Mouse (Mus musculus) myocyte (in vitro differentiated cells): ENCODE data around the gene Rere. TPM values are rescaled to one million over a fixed set of nuclear protein-coding genes. Genes with fewer than 3 reads are reported as not detected.

Source experiments
- H3K27me3 ChIP-seq: one replicate; pipeline ENCODE4 v1.6.1; 2011; ENCODE audit not compliant: control insufficient read depth, insufficient read depth, insufficient read length
- H3K36me3 ChIP-seq: one replicate; pipeline ENCODE4 v1.6.1; 2011; ENCODE audit not compliant: control insufficient read depth, insufficient read depth
- H3K4me2 ChIP-seq: one replicate; pipeline ENCODE4 v1.6.1; 2011; ENCODE audit warnings: low read depth, control low read depth
- H3K4me3 ChIP-seq: one replicate; pipeline ENCODE4 v1.5.1; 2011; ENCODE audit warnings: mild to moderate bottlenecking, control low read depth, moderate library complexity
- H3K79me2 ChIP-seq: one replicate; pipeline ENCODE4 v1.6.1; 2011; ENCODE audit not compliant: control insufficient read depth, insufficient read depth
- H3ac ChIP-seq: one replicate; pipeline ENCODE4 v1.6.1; 2011; ENCODE audit not compliant: control insufficient read depth, insufficient read length
- CEBPB ChIP-seq: IDR thresholded peaks from 2 replicates; pipeline ENCODE4 v1.6.1; 2011; ENCODE audit warnings: mild to moderate bottlenecking, moderate library complexity; ENCODE audit not compliant: poor library complexity, insufficient read depth, severe bottlenecking
- E2F4 ChIP-seq: IDR thresholded peaks from one replicate; pipeline ENCODE4 v1.6.1; 2011; ENCODE audit warnings: mild to moderate bottlenecking, control low read depth, moderate library complexity; ENCODE audit not compliant: insufficient read depth
- MAX ChIP-seq: IDR thresholded peaks from one replicate; pipeline ENCODE4 v1.6.1; 2011; ENCODE audit warnings: low read depth, mild to moderate bottlenecking, control low read depth
- MYOD1 ChIP-seq, 3 experiments: IDR thresholded peaks; one replicate each; pipeline ENCODE4 v1.6.1; 2011; ENCODE audit warnings: control low read depth in 2 of 3, low read depth in 2 of 3, mild to moderate bottlenecking in 2 of 3, moderate library complexity in 1 of 3; ENCODE audit not compliant: insufficient read length in 2 of 3, control insufficient read depth in 1 of 3
- MYOG ChIP-seq, 3 experiments: IDR thresholded peaks; one replicate each; pipeline ENCODE4 v1.6.1; 2011; ENCODE audit warnings: control low read depth in 2 of 3, low read depth in 2 of 3, mild to moderate bottlenecking in 2 of 3; ENCODE audit not compliant: insufficient read length in 2 of 3, control insufficient read depth in 1 of 3, insufficient read depth in 1 of 3
- POLR2A ChIP-seq: IDR thresholded peaks from one replicate; pipeline ENCODE4 v1.6.1; 2011; ENCODE audit warnings: low read depth, mild to moderate bottlenecking, control low read depth, moderate library complexity; ENCODE audit not compliant: insufficient read length
- POLR2AphosphoS2 ChIP-seq: IDR thresholded peaks from one replicate; pipeline ENCODE4 v1.6.1; 2011; ENCODE audit warnings: low read depth, control low read depth; ENCODE audit not compliant: insufficient read length
- REST ChIP-seq: IDR thresholded peaks from one replicate; pipeline ENCODE4 v1.6.1; 2011; ENCODE audit warnings: mild to moderate bottlenecking, control low read depth, moderate library complexity; ENCODE audit not compliant: insufficient read depth, insufficient read length
- SRF ChIP-seq: IDR thresholded peaks from one replicate; pipeline ENCODE4 v1.6.1; 2011; ENCODE audit warnings: low read depth; ENCODE audit not compliant: control insufficient read depth, insufficient read length
- TCF12 ChIP-seq: IDR thresholded peaks from one replicate; pipeline ENCODE4 v1.6.1; 2011; ENCODE audit warnings: mild to moderate bottlenecking, control low read depth; ENCODE audit not compliant: poor library complexity, insufficient read depth, severe bottlenecking
- TCF3 ChIP-seq: IDR thresholded peaks from one replicate; pipeline ENCODE4 v1.6.1; 2011; ENCODE audit warnings: low read depth, control low read depth; ENCODE audit not compliant: insufficient read length
- USF1 ChIP-seq: IDR thresholded peaks from one replicate; pipeline ENCODE4 v1.6.1; 2011; ENCODE audit warnings: low read depth, mild to moderate bottlenecking, control low read depth, moderate library complexity
- polyA plus RNA-seq: library from polyadenylated mRNA; unstranded; fragments of >200 nt; fragmentation: generic; extraction: Trizol; gene quantifications from one replicate; pipeline ENCODE4 v1.2.1, GENCODE M21; 2012; ENCODE audit warnings: missing spikeins

Rere gene
- polyA plus RNA-seq, 1 experiment = 34.0 TPM

DNA sequence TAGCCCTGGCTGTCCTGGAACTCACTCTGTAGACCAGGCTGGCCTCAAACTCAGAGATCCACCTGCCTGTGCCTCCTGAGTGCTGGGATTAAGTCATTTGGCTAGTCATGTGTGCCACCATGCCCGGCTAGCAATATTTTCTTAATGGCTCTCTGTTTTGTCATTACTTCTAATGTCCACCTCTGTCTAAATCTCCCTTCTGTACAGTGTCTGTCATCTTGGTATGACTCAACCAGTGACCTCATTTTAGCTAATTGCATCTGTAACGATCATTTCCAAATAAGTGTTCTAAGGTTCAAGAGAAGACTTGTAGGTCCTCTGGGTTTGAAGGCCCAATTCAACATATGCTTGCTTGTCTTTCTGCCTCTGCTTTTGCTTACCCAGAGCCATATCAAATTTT is 71.3 kb downstream of the Rere start:
- H3K4me3 ChIP-seq = no peak overlapping the region
- no peaks in the 10 kb centered on the region for H3K36me3 ChIP-seq
- H3K27me3 ChIP-seq = no peaks in the 10 kb centered on the region
- H3ac ChIP-seq = no peak overlapping the region
- peaks cover 79% of the 10 kb centered on the region for H3K79me2 ChIP-seq
- TF ChIP-seq CEBPB = 0 out of 2 replicates have a peak, but pooled peaks have one; percentile 8
- no peak for TF ChIP-seq POLR2A
- TF ChIP-seq MYOG (IDR thresholded peaks at IDR 0.05; ENCODE audit: control insufficient read depth in 1 of 3, insufficient read depth in 1 of 3, insufficient read length in 2 of 3, low read depth in 2 of 3) = no peak
- peak overlapping the region; percentile 29 for H3K4me2 ChIP-seq

DNA sequence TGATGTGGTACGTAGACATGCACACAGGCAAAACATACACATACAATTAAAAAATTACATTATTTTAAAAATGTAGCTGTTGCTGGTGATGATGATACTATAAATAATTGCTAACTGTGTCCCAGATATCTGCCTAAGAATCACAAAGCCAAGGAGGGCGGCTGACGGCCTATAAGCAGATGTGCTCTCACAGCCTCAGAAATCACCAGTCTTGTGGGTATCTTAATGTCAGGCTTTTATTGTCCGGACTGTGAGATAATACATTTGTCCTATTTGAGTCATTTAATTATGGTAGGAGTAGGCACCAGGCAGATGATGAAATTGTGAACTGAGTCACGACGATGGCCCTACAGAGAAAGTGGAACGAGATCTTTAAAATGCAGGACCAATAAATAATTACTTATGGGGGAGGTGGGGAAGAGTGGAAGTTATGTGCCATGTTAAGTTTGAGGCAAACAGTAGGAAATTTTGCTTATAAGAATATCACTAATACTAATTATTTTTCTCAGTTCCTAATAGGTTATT is 72.0 kb downstream of the Rere start:
- TF ChIP-seq CEBPB = peak; percentile 68
- no peak for TF ChIP-seq REST

DNA sequence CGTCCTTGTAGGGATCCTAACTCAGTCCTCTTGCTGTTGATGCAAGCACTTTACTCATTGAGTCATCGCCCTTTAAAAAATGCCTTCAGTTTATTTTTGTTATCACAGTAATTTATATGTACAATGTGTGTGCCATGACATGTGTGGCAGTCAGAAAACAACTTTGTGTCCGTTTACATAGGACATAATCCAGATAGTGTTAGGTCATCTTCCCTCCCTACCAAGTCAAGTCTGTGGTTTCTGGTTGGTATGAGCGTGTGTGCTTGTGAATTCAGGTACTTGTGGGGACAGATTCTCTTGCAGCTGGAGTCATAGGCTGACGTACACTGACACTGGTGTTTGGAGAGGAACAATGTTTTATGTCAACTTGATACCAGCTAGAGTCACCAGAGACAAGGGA is 74.4 kb downstream of the Rere start:
- no peaks in the 10 kb centered on the region for H3K36me3 ChIP-seq
- H3K27me3 ChIP-seq = no peaks in the 10 kb centered on the region
- no peak overlapping the region for H3ac ChIP-seq
- H3K79me2 ChIP-seq = peaks cover 74% of the 10 kb centered on the region
- no peak overlapping the region for H3K4me3 ChIP-seq
- no peak for TF ChIP-seq CEBPB
- TF ChIP-seq POLR2A = no peak
- no peak for TF ChIP-seq MYOD1 (IDR thresholded peaks at IDR 0.05; ENCODE audit: control insufficient read depth in 1 of 3, insufficient read length in 2 of 3, low read depth in 2 of 3)
- no peak for TF ChIP-seq E2F4
- no peak for TF ChIP-seq USF1
- TF ChIP-seq TCF3 = no peak
- no peak for TF ChIP-seq SRF
- TF ChIP-seq TCF12 = no peak
- no peak for TF ChIP-seq MYOG (IDR thresholded peaks at IDR 0.05; ENCODE audit: control insufficient read depth in 1 of 3, insufficient read depth in 1 of 3, insufficient read length in 2 of 3, low read depth in 2 of 3)
- no peak for TF ChIP-seq MAX
- no peak for TF ChIP-seq POLR2AphosphoS2
- no peak for TF ChIP-seq REST
- H3K4me2 ChIP-seq = no peak overlapping the region

More for the DNA sequence above, 72.0 kb downstream of the Rere start:
- H3ac ChIP-seq = no peak overlapping the region
- peak overlapping the region; percentile 42 for H3K4me2 ChIP-seq
- H3K4me3 ChIP-seq = no peak overlapping the region
- H3K79me2 ChIP-seq = peaks cover 82% of the 10 kb centered on the region
- no peaks in the 10 kb centered on the region for H3K36me3 ChIP-seq
- H3K27me3 ChIP-seq = no peaks in the 10 kb centered on the region

DNA sequence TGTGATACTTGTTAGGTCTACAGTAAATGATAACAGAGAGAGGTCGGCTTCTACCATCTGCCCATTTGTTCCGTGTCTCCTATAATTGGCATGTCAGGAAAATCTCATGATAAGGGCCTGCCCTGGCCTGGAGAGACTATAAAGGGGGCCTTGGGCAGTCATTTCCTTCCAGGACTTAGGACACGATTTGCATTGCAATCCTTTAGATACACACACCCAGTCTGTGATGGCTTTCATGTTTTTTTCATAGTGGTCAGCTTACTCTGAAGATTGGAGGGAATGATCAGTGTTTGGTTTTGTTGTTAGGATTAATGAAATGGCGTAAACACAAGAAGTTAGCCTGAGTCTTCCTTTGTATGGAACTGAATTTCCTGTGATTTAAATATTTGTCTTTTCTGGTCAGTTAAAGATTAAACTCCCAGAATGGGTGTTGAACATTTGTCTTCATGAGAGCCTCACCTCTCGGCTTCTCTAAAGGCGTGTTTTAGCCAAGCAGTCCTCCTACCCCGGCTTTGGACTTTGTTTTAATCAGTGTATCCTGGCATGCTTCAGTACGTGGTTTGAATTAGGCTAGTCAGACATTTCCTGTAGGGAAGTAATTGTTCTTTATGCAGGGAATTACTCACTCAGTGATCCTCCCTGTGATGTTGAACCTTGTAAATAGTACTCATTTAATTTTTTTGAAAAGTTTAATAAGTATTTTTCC is 80.7 kb downstream of the Rere start:
- no peaks in the 10 kb centered on the region for H3K27me3 ChIP-seq
- peak overlapping the region; percentile 5 for H3K4me2 ChIP-seq
- peaks cover 75% of the 10 kb centered on the region for H3K79me2 ChIP-seq
- no peaks in the 10 kb centered on the region for H3K36me3 ChIP-seq
- TF ChIP-seq TCF12 (no peak), REST (no peak), CEBPB (no peak), SRF (no peak), TCF3 (no peak), MAX (no peak), USF1 (no peak), POLR2AphosphoS2 (no peak), MYOD1 (IDR thresholded peaks at IDR 0.05; ENCODE audit: control insufficient read depth in 1 of 3, insufficient read length in 2 of 3, low read depth in 2 of 3) (no peak), POLR2A (no peak), E2F4 (no peak), MYOG (IDR thresholded peaks at IDR 0.05; ENCODE audit: control insufficient read depth in 1 of 3, insufficient read depth in 1 of 3, insufficient read length in 2 of 3, low read depth in 2 of 3) (no peak)
- H3K4me3 ChIP-seq = no peak overlapping the region
- no peak overlapping the region for H3ac ChIP-seq

DNA sequence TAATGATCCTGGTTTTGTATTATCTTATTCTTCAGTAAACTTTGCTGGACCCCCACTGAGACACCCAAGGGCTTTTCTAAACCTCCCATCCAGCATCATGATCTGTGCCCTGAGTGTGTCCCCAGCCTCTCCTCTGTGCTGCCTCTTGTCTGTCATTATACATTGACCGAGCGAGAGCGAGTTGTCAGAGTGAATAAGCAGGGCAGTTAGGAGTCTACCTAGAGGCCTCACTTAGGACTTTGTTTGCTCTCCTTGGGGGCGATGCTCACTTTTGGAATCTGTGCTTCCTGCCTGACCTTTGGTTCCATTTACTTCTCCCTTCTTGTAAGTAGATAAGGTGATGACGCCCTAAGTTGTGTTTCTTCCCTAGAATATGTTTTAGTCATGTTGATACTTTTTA is 81.4 kb downstream of the Rere start:
- no peaks in the 10 kb centered on the region for H3K36me3 ChIP-seq
- peaks cover 68% of the 10 kb centered on the region for H3K79me2 ChIP-seq
- no peak overlapping the region for H3ac ChIP-seq
- H3K4me2 ChIP-seq = no peak overlapping the region
- no peak overlapping the region for H3K4me3 ChIP-seq
- H3K27me3 ChIP-seq = no peaks in the 10 kb centered on the region
- TF ChIP-seq POLR2A (no peak), MAX (no peak), MYOG (IDR thresholded peaks at IDR 0.05; ENCODE audit: control insufficient read depth in 1 of 3, insufficient read depth in 1 of 3, insufficient read length in 2 of 3, low read depth in 2 of 3) (no peak), TCF12 (no peak), POLR2AphosphoS2 (no peak), SRF (no peak), REST (no peak), MYOD1 (IDR thresholded peaks at IDR 0.05; ENCODE audit: control insufficient read depth in 1 of 3, insufficient read length in 2 of 3, low read depth in 2 of 3) (no peak), TCF3 (no peak), E2F4 (no peak), CEBPB (no peak), USF1 (no peak)
